Mouse (Mus musculus) heart, embryonic 10.5 days (tissue): ENCODE data around the gene Ywhab. TPM values are rescaled to one million over a fixed set of nuclear protein-coding genes. Genes with fewer than 3 reads are reported as not detected.
A peak's percentile ranks its signal among the peaks of the same experiment; 100 is the strongest.

ENCODE experiments used
- DNase-seq: peaks from one replicate; pipeline ENCODE4 v3.0.0-alpha.2; 2017; ENCODE audit warnings: low spot score
- H3K27ac ChIP-seq: fragments of 300-500 bp; sonication (generic); 2 replicates; pipeline ENCODE4 v1.5.1; 2016; ENCODE audit warnings: mild to moderate bottlenecking
- H3K27me3 ChIP-seq: fragments of 300-500 bp; sonication (generic); 2 replicates; pipeline ENCODE4 v1.6.1; 2016; ENCODE audit warnings: mild to moderate bottlenecking; ENCODE audit not compliant: poor library complexity, insufficient read depth, severe bottlenecking
- H3K36me3 ChIP-seq: fragments of 300-500 bp; sonication (generic); 2 replicates; pipeline ENCODE4 v1.6.1; 2016; ENCODE audit warnings: mild to moderate bottlenecking, moderate library complexity
- H3K4me1 ChIP-seq: fragments of 300-500 bp; sonication (generic); 2 replicates; pipeline ENCODE4 v1.6.1; 2016; ENCODE audit warnings: mild to moderate bottlenecking
- H3K4me3 ChIP-seq: fragments of 300-500 bp; sonication (generic); 2 replicates; pipeline ENCODE4 v1.5.1; 2016; ENCODE audit warnings: mild to moderate bottlenecking, moderate library complexity
- H3K9me3 ChIP-seq: fragments of 300-500 bp; sonication (generic); 2 replicates; pipeline ENCODE4 v1.6.1; 2016; ENCODE audit warnings: mild to moderate bottlenecking, moderate library complexity
- WGBS: fragments of 180-500 bp; shearing (Covaris S2); methylation state at CpG from one replicate; pipeline ENCODE4 v1.1.7; 2016; 5-methylcytosine and 5-hydroxymethylcytosine counted together
- polyA plus RNA-seq: library from polyadenylated mRNA; unstranded; fragments of >200 nt; fragmentation: Nextera tagmentation; extraction: Ambion mirVana; gene quantifications from 2 replicates; pipeline ENCODE4 v1.2.1, GENCODE M21; 2016

Ywhab gene
- polyA plus RNA-seq, 1 experiment from 2014 or later = 296 TPM

GRCm38 (mm10) chr2:164018910-164019309 is 24.1 kb downstream of the Ywhab start:
- WGBS = 84% methylated on average over 3 of the region's 3 CpGs
- H3K4me1 ChIP-seq = no peaks in the 10 kb centered on the region
- no peak for DNase-seq
- no peaks in the 10 kb centered on the region for H3K9me3 ChIP-seq
- H3K4me3 ChIP-seq = no peak overlapping the region
- no peaks in the 10 kb centered on the region for H3K27me3 ChIP-seq
- H3K36me3 ChIP-seq = peaks cover 56% of the 10 kb centered on the region
- no peak overlapping the region for H3K27ac ChIP-seq

DNA sequence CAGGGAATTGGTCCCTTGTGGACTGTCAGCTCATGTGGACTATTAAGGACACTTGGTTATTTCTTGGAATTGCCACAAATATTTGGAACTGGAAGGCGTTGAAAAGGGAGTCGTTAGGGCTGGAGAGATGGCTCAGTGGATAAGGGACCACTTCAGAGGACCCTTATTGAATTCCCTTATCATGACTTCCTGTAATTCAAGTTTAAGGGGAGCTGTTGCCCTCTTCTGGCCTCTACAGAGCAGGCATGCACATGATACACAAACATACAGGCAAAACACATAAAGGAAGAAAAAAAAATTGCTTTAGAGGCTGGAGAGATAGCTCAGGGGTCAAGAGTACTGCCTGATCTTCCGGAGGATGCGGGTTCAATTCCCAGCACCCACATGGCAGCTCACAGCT is 25.2 kb downstream of the Ywhab start:
- H3K27me3 ChIP-seq = no peaks in the 10 kb centered on the region
- H3K4me1 ChIP-seq = no peaks in the 10 kb centered on the region
- H3K9me3 ChIP-seq = no peaks in the 10 kb centered on the region
- H3K27ac ChIP-seq = no peak overlapping the region
- peaks cover 46% of the 10 kb centered on the region for H3K36me3 ChIP-seq
- no peak for DNase-seq
- WGBS = 79% methylated on average over 4 of the region's 4 CpGs
- no peak overlapping the region for H3K4me3 ChIP-seq

DNA sequence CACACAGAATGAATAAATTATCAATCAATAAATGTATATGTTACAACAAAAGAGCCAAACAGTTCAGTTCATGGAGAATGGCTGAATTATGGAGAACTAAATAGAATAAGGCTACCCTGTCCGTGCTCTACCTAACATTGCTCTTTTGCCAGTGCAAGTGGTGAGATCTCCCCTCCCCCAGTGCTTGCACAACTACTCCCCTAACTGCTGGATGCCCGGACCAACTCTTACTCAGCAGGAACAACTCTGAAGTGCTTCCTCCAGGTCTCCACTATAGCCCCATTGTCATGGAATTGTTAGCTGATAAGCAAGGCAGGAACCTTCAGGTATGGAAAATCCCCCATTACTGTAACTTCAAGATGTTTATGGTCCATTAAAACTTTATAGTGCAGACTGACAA is 27.3 kb downstream of the Ywhab start:
- no peaks in the 10 kb centered on the region for H3K9me3 ChIP-seq

GRCm38 (mm10) chr2:164025150-164025549 is 30.4 kb downstream of the Ywhab start, which contains the start of gene Pabpc1l:
Pabpc1l (plus strand) TSS chr2:164025450.
- Histone ChIP-seq H3K27me3 (peaks cover 4% of the 10 kb centered on the region; the same call in 1 of the 2 replicates), H3K27ac (no peak within 1 kb of the TSS), H3K4me3 (no peak within 1 kb of the TSS), H3K9me3 (no peaks in the 10 kb centered on the region), H3K4me1 (no peaks in the 10 kb centered on the region), H3K36me3 (no peaks in the 10 kb centered on the region)
- 80% methylated on average over 16 of the region's 16 CpGs for WGBS
- DNase-seq = no peak

More for the DNA sequence above, 27.3 kb downstream of the Ywhab start:
- DNase-seq = no peak
- H3K27ac ChIP-seq = no peak overlapping the region
- peaks cover 25% of the 10 kb centered on the region for H3K36me3 ChIP-seq
- H3K4me1 ChIP-seq = no peaks in the 10 kb centered on the region
- peaks cover 4% of the 10 kb centered on the region; the same call in 1 of the 2 replicates for H3K27me3 ChIP-seq
- H3K4me3 ChIP-seq = no peak overlapping the region
- WGBS = 34% methylated on average over 2 of the region's 2 CpGs

- H3K4me3 ChIP-seq = no peak overlapping the region
- no peak for DNase-seq
- no peaks in the 10 kb centered on the region for H3K36me3 ChIP-seq
- H3K27ac ChIP-seq = no peak overlapping the region
- 65% methylated on average over 10 of the region's 10 CpGs for WGBS
- H3K9me3 ChIP-seq = no peaks in the 10 kb centered on the region
- peaks cover 4% of the 10 kb centered on the region; the same call in 1 of the 2 replicates for H3K27me3 ChIP-seq
- 0 out of 2 replicates have a peak, but pooled peaks cover 4% of the 10 kb centered on the region for H3K4me1 ChIP-seq
These were observed 36.4 kb downstream of the Ywhab start for GRCm38 (mm10) chr2:164031147-164031546.

DNA sequence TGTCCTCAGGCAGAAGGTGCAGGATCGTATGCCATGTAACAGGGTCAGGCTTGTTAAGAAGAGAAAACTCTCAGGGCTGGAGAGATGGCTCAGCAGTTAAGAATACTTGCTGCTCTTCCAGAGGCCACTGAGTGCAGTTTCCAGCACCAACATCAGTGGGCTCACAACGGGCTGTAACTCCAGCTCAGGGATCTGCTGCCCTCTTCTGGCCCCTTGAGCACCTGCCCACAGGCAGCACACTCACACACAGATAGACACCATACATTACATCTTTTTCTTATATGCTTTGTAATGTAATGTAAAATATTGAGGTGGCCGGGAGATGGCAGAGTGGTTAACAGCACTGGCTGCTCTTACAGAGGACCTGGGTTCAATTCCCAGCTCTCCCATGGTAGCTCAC is 38.2 kb downstream of the Ywhab start:
- H3K4me1 ChIP-seq = peaks cover 11% of the 10 kb centered on the region
- no peak overlapping the region for H3K27ac ChIP-seq
- H3K9me3 ChIP-seq = no peaks in the 10 kb centered on the region
- peaks cover 4% of the 10 kb centered on the region; the same call in 1 of the 2 replicates for H3K27me3 ChIP-seq
- 91% methylated on average over 3 of the region's 3 CpGs for WGBS
- H3K4me3 ChIP-seq = no peak overlapping the region
- no peak for DNase-seq
- H3K36me3 ChIP-seq = no peaks in the 10 kb centered on the region

GRCm38 (mm10) chr2:164036520-164037019 is 41.8 kb downstream of the Ywhab start:
- H3K36me3 ChIP-seq = no peaks in the 10 kb centered on the region
- no peak overlapping the region for H3K4me3 ChIP-seq
- no peak overlapping the region for H3K27ac ChIP-seq
- peaks cover 7% of the 10 kb centered on the region for H3K4me1 ChIP-seq
- WGBS = 40% methylated on average over 10 of the region's 10 CpGs
- no peaks in the 10 kb centered on the region for H3K9me3 ChIP-seq
- no peak for DNase-seq
- H3K27me3 ChIP-seq = peaks cover 4% of the 10 kb centered on the region; the same call in 1 of the 2 replicates

GRCm38 (mm10) chr2:164038407-164039028 is 43.8 kb downstream of the Ywhab start:
- no peak for DNase-seq
- H3K27ac ChIP-seq = no peak overlapping the region
- H3K27me3 ChIP-seq = peaks cover 8% of the 10 kb centered on the region; the same call in 1 of the 2 replicates
- no peak overlapping the region for H3K4me3 ChIP-seq
- WGBS = 100% methylated on average over 1 of the region's 1 CpGs
- no peaks in the 10 kb centered on the region for H3K9me3 ChIP-seq
- H3K4me1 ChIP-seq = peaks cover 11% of the 10 kb centered on the region
- H3K36me3 ChIP-seq = no peaks in the 10 kb centered on the region

GRCm38 (mm10) chr2:164040949-164041348 is 46.2 kb downstream of the Ywhab start:
- Histone ChIP-seq H3K27me3 (0 out of 2 replicates have a peak, but pooled peaks cover 11% of the 10 kb centered on the region), H3K9me3 (no peaks in the 10 kb centered on the region), H3K4me1 (peaks cover 11% of the 10 kb centered on the region), H3K27ac (no peak overlapping the region), H3K4me3 (no peak overlapping the region), H3K36me3 (no peaks in the 10 kb centered on the region)
- WGBS = 84% methylated on average over 6 of the region's 6 CpGs
- DNase-seq = no peak

- Histone ChIP-seq H3K4me3 (no peak overlapping the region), H3K9me3 (no peaks in the 10 kb centered on the region), H3K27ac (no peak overlapping the region), H3K27me3 (0 out of 2 replicates have a peak, but pooled peaks cover 11% of the 10 kb centered on the region), H3K36me3 (no peaks in the 10 kb centered on the region), H3K4me1 (peaks cover 9% of the 10 kb centered on the region)
- no peak for DNase-seq
- WGBS = 76% methylated on average over 2 of the region's 2 CpGs
These were observed 46.8 kb downstream of the Ywhab start for GRCm38 (mm10) chr2:164041523-164041922.

- H3K4me3 ChIP-seq = peak overlapping the region; percentile 45
- DNase-seq = peak; percentile 87
- H3K27me3 ChIP-seq = peaks cover 21% of the 10 kb centered on the region; the same call in 1 of the 2 replicates
- no peaks in the 10 kb centered on the region for H3K9me3 ChIP-seq
- no peak overlapping the region for H3K27ac ChIP-seq
- 2% methylated on average over 16 of the region's 16 CpGs for WGBS
- H3K4me1 ChIP-seq = no peaks in the 10 kb centered on the region
- peaks cover 13% of the 10 kb centered on the region for H3K36me3 ChIP-seq
These were observed 52.5 kb downstream of the Ywhab start for GRCm38 (mm10) chr2:164047197-164047690.

DNA sequence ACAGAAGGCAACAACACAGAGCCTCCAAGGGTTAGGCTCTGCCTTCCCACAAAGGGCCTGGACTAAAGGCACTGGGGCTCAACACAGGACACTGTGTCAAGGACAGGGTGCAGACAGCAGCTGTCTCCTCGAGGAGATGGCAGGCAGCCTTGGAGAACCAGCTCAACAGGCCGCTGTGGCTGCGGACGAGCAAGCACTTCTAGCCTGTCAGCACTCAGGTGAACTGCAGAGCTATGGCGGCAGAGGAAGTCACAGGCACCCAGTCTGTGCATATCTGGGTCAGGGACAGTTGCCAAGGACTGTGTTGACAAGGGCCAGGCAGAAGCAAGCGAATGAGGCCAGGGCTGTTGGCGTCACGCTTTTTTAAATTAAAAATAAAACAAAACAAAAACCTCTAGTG is 59.0 kb downstream of the Ywhab start:
- 45% methylated on average over 8 of the region's 8 CpGs for WGBS
- peaks cover 67% of the 10 kb centered on the region for H3K36me3 ChIP-seq
- H3K9me3 ChIP-seq = no peaks in the 10 kb centered on the region

DNA sequence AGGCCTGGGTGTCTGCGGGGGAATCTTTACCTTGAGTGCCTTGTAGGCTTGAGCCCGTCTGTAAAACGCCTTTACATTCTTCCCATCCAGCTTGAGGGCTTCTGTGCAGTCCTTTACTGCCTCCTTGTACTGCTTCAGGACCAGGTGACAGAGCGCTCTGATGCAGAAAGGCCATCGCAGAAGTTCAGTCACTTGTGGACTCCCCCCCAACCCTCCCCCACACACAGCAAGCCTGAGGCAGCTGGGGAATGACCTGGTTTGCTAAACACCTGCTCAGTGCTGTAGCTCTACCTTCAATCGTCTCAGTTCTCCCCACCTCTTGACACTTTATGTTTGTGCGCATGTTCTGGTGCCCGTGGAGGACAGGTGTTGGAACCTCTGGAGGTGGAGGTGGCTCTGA is 59.9 kb downstream of the Ywhab start:
- no peak overlapping the region for H3K4me3 ChIP-seq
- 83% methylated on average over 8 of the region's 8 CpGs for WGBS
- H3K9me3 ChIP-seq = no peaks in the 10 kb centered on the region
- peaks cover 18% of the 10 kb centered on the region for H3K4me1 ChIP-seq
- peaks cover 8% of the 10 kb centered on the region; the same call in 1 of the 2 replicates for H3K27me3 ChIP-seq
- DNase-seq = no peak
- peak overlapping the region; percentile 52; the same call in 1 of the 2 replicates for H3K27ac ChIP-seq
- H3K36me3 ChIP-seq = peaks cover 76% of the 10 kb centered on the region

More for the DNA sequence above, 59.0 kb downstream of the Ywhab start:
- Histone ChIP-seq H3K27me3 (peaks cover 12% of the 10 kb centered on the region; the same call in 1 of the 2 replicates), H3K4me1 (peaks cover 18% of the 10 kb centered on the region), H3K27ac (peak overlapping the region; percentile 23; the same call in 1 of the 2 replicates), H3K4me3 (no peak overlapping the region)
- peak; percentile 94 for DNase-seq
